Mouse (Mus musculus) embryonic stem cell, embryonic (primary cell): ENCODE measurements around the gene Rab15.

Experiments used
- CTCF ChIA-PET, 4 experiments: fragments of 300-600 bp in 2 of 4; fragments of 350-600 bp in 2 of 4; sonication (Branson Sonifier 250); formaldehyde crosslinking; loops; one replicate each; lab custom pipeline; 2022; ENCODE audit warnings: inconsistent platforms in 2 of 4; lab: Charles Lee
- POLR2A ChIA-PET, 4 experiments: fragments of 300-600 bp in 2 of 4; fragments of 350-600 bp in 2 of 4; sonication (Branson Sonifier 250); formaldehyde crosslinking; loops; one replicate each; lab custom pipeline; 2022; ENCODE audit warnings: antibody characterized with exemption in 4 of 4, inconsistent platforms in 1 of 4; lab: Charles Lee

Rab15 gene

GRCm38 (mm10) chr12:76837101-76837843 lies 14.6 kb upstream of the Rab15 start:
- ChIA-PET POLR2A (interaction anchor here (0.6 to 6.2 kb wide), 95 partner anchors 9 to 829 kb away, joined by 3 to 122 read pairs (median 5); partner anchors contain the start of genes Max (in 3 of the 4), Rab15 (in 3 of the 4), Gpx2 (in 1 of the 4) and Hspa2 (in 1 of the 4)), CTCF (interaction anchor here (0.5 to 2.6 kb wide), 77 partner anchors 9 to 944 kb away, joined by 3 to 35 read pairs (median 4); partner anchors contain the start of gene Max (in 2 of the 4))

GRCm38 (mm10) chr12:76832704-76833103 lies 10.0 kb upstream of the Rab15 start:
- ChIA-PET POLR2A (interaction anchor here in 3 of 4 experiments (0.5 to 1.2 kb wide), 7 partner anchors 10 to 127 kb away, joined by 3 to 7 read pairs (median 3); partner anchors contain the start of gene Rab15 (in 1 of the 3)), CTCF (interaction anchor here (0.6 to 2.1 kb wide), 25 partner anchors 9 to 1315 kb away, joined by 3 to 11 read pairs (median 4); partner anchors contain the start of genes Max (in 1 of the 4) and Rab15 (in 1 of the 4))

- ChIA-PET POLR2A (interaction anchor here in 3 of 4 experiments (0.7 to 4.4 kb wide), 3 partner anchors 12 to 51 kb away, joined by 3 to 27 read pairs (median 14); no protein-coding TSS in a partner anchor), CTCF (interaction anchor here (0.6 to 2.2 kb wide), 6 partner anchors 7 to 176 kb away, joined by 3 to 6 read pairs (median 4); no protein-coding TSS in a partner anchor)
Measured at GRCm38 (mm10) chr12:76825283-76825682, 2.6 kb upstream of the Rab15 start.

- CTCF ChIA-PET, result interaction anchor here in 1 of 4 experiments (1.3 kb wide), 1 partner anchor 11 kb away, joined by 7 read pairs; no protein-coding TSS in a partner anchor
Measured at GRCm38 (mm10) chr12:76822002-76822650, 582 bp downstream of the Rab15 start.

GRCm38 (mm10) chr12:76820615-76821014 lies 2.1 kb downstream of the Rab15 start:
- ChIA-PET CTCF (interaction anchor here in 2 of 4 experiments (0.6 kb wide), 2 partner anchors 449 to 984 kb away, joined by 3 to 7 read pairs; no protein-coding TSS in a partner anchor), POLR2A (interaction anchor here in 1 of 4 experiments (1.4 kb wide), 1 partner anchor 27 kb away, joined by 3 read pairs; no protein-coding TSS in a partner anchor)

More at GRCm38 (mm10) chr12:76822002-76822650, 582 bp downstream of the Rab15 start:
- POLR2A ChIA-PET, result interaction anchor here in 3 of 4 experiments (0.6 to 1.6 kb wide), 14 partner anchors 9 to 189 kb away, joined by 3 to 6 read pairs (median 4); no protein-coding TSS in a partner anchor

GRCm38 (mm10) chr12:76819816-76820215 lies 2.9 kb downstream of the Rab15 start:
- POLR2A ChIA-PET, result interaction anchor here in 2 of 4 experiments (0.6 to 3.0 kb wide), 6 partner anchors 8 to 142 kb away, joined by 3 to 13 read pairs (median 3); partner anchors contain the start of gene Max (in 1 of the 2)
- CTCF ChIA-PET, result no interaction called here

GRCm38 (mm10) chr12:76818908-76819307 lies 3.8 kb downstream of the Rab15 start:
- ChIA-PET CTCF (interaction anchor here in 1 of 4 experiments (1.2 kb wide), 1 partner anchor 181 kb away, joined by 3 read pairs; no protein-coding TSS in a partner anchor), POLR2A (interaction anchor here in 2 of 4 experiments (0.6 to 3.5 kb wide), 8 partner anchors 9 to 139 kb away, joined by 3 to 29 read pairs (median 4); partner anchors contain the start of gene Gpx2 (in 1 of the 2))

GRCm38 (mm10) chr12:76818120-76818519 lies 4.6 kb downstream of the Rab15 start:
- POLR2A ChIA-PET, result interaction anchor here in 3 of 4 experiments (0.6 to 3.5 kb wide), 20 partner anchors 8 to 478 kb away, joined by 3 to 29 read pairs (median 4); partner anchors contain the start of genes Gpx2 (in 2 of the 3), Hspa2 (in 1 of the 3) and Max (in 1 of the 3)
- CTCF ChIA-PET, result interaction anchor here in 2 of 4 experiments (1.0 to 1.7 kb wide), 4 partner anchors 14 to 182 kb away, joined by 3 to 4 read pairs (median 4); no protein-coding TSS in a partner anchor

GRCm38 (mm10) chr12:76817176-76817575 lies 5.5 kb downstream of the Rab15 start:
- ChIA-PET CTCF (interaction anchor here in 2 of 4 experiments (0.6 to 1.7 kb wide), 4 partner anchors 13 to 234 kb away, joined by 3 to 4 read pairs (median 4); no protein-coding TSS in a partner anchor), POLR2A (interaction anchor here in 3 of 4 experiments (0.7 to 3.5 kb wide), 16 partner anchors 10 to 413 kb away, joined by 3 to 29 read pairs (median 5); partner anchors contain the start of genes Gpx2 (in 1 of the 3) and Hspa2 (in 1 of the 3))

GRCm38 (mm10) chr12:76816720-76817119 lies 6.0 kb downstream of the Rab15 start:
- ChIA-PET CTCF (interaction anchor here in 1 of 4 experiments (1.3 to 1.7 kb wide), 3 partner anchors 12 to 62 kb away, joined by 4 read pairs; no protein-coding TSS in a partner anchor), POLR2A (interaction anchor here in 3 of 4 experiments (0.6 to 3.5 kb wide), 14 partner anchors 16 to 413 kb away, joined by 3 to 29 read pairs (median 4); partner anchors contain the start of genes Gpx2 (in 1 of the 3) and Hspa2 (in 1 of the 3))

GRCm38 (mm10) chr12:76814120-76814519 lies 8.6 kb downstream of the Rab15 start:
- POLR2A ChIA-PET, result interaction anchor here in 2 of 4 experiments (0.7 to 0.9 kb wide), 2 partner anchors 30 to 31 kb away, joined by 3 read pairs; no protein-coding TSS in a partner anchor
- CTCF ChIA-PET, result interaction anchor here in 1 of 4 experiments (1.2 kb wide), 1 partner anchor 10 kb away, joined by 4 read pairs; no protein-coding TSS in a partner anchor

- POLR2A ChIA-PET, result interaction anchor here in 3 of 4 experiments (0.7 to 1.5 kb wide), 6 partner anchors 8 to 32 kb away, joined by 3 to 4 read pairs (median 3); partner anchors contain the start of gene Rab15 (in 1 of the 3)
- CTCF ChIA-PET, result interaction anchor here in 2 of 4 experiments (0.5 to 1.3 kb wide), 4 partner anchors 10 to 822 kb away, joined by 3 to 7 read pairs (median 4); no protein-coding TSS in a partner anchor
Measured at GRCm38 (mm10) chr12:76813543-76813942, 9.2 kb downstream of the Rab15 start.

GRCm38 (mm10) chr12:76811006-76811405 lies 11.7 kb downstream of the Rab15 start:
- ChIA-PET POLR2A (interaction anchor here in 1 of 4 experiments (1.1 to 1.5 kb wide), 2 partner anchors 8 to 10 kb away, joined by 3 to 4 read pairs; no protein-coding TSS in a partner anchor), CTCF (no interaction called here)

GRCm38 (mm10) chr12:76810491-76810890 lies 12.2 kb downstream of the Rab15 start:
- POLR2A ChIA-PET, result interaction anchor here in 1 of 4 experiments (0.5 to 1.5 kb wide), 5 partner anchors 9 to 274 kb away, joined by 3 to 5 read pairs (median 4); partner anchors contain the start of gene Rab15

GRCm38 (mm10) chr12:76807796-76808195 lies 14.9 kb downstream of the Rab15 start:
- ChIA-PET CTCF (no interaction called here), POLR2A (no interaction called here)

More at GRCm38 (mm10) chr12:76810491-76810890, 12.2 kb downstream of the Rab15 start:
- CTCF ChIA-PET, result no interaction called here

GRCm38 (mm10) chr12:76805056-76805811 lies 17.5 kb downstream of the Rab15 start:
- POLR2A ChIA-PET, result interaction anchor here in 2 of 4 experiments (0.8 to 2.1 kb wide), 5 partner anchors 9 to 32 kb away, joined by 3 to 9 read pairs (median 4); partner anchors contain the start of gene Gpx2 (in 1 of the 2)
- CTCF ChIA-PET, result interaction anchor here in 3 of 4 experiments (1.1 to 1.9 kb wide), 6 partner anchors 9 to 213 kb away, joined by 3 to 6 read pairs (median 4); partner anchors contain the start of gene Gpx2 (in 1 of the 3)
